Mouse (Mus musculus): ENCODE data around the gene Fpr-rs6.

The Fpr-rs6 gene

DNA sequence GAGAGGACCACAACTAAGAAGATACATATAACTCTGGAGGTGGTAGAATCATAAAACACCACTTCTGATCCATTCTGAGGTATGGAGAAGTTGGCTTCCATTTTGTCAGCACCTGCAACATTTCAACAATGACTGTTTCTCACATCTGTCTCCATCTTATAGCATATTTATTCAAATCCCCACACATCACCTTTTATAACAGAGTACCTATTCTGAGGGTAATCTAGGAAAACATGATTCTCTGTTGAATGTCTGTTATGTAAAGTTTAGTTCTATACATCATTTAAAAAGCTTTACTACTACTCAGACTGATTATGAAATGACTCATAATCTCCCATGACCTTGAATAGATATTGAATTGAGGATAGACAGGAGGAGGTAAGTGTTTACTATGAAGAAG, at the start of gene Fpr-rs6:
Gene Fpr-rs6 (minus strand): TSS at position 101 of the 400 bp plus-strand sequence.
- CTCF ChIA-PET = no interaction called here

Data from spleen, embryonic (tissue).